Comparison of ENCODE assay signal across 4 mouse cellular contexts in genomic region chrX:115092021-115092420, GRCm38 (mm10).
DNase-seq lines count a peak whose midpoint lies in the region.

No protein-coding gene starts in this region.

- peak; percentile 33 for DNase-seq in kidney, adult 18-20 months
- DNase-seq in kidney, adult 8-10 months: peak; percentile 68 to 76
- peak; percentile 3 for DNase-seq in kidney, postnatal 10 days
- DNase-seq in kidney, postnatal 25 days: peak; percentile 32 to 70

Comparison
In these comparisons a context has a peak if more than half of its experiments do, and no peak if none do; other contexts are left out.
1. Peak in every context shown above with its lines: DNase-seq.
2. DNase-seq: peak in every context shown above with its lines; median percentile 72 in kidney, adult 8-10 months; 51 in kidney, postnatal 25 days; 33 in kidney, adult 18-20 months; 3 in kidney, postnatal 10 days.